Mouse (Mus musculus) induced T-regulatory cell, adult 2 months (primary cell): ENCODE data around the gene Gm5965.
"Not testable (repeated sequence)": the region's sequence is repeated elsewhere in the genome, so short reads cannot be mapped to it uniquely, and the experiment has no call there.

Source experiments
- DNase-seq: peaks from one replicate; pipeline ENCODE4 v3.0.0-alpha.2; 2012; ENCODE audit warnings: low read depth

Gm5965 gene

GRCm38 (mm10) chr16:88777596-88777995 lies at the start of gene Gm5965:
Gene Gm5965, plus strand, starts transcription at chr16:88777896.
- no peak for DNase-seq

GRCm38 (mm10) chr16:88728812-88729275 lies 48.9 kb upstream of the Gm5965 start, which contains the start of gene Krtap13-1:
Gene Krtap13-1, plus strand, starts transcription at chr16:88728862.
- DNase-seq: no peak

- DNase-seq: no peak
Observed at GRCm38 (mm10) chr16:88735391-88735790, 42.3 kb upstream of the Gm5965 start.

- DNase-seq: no peak
Observed at GRCm38 (mm10) chr16:88744750-88745340, 32.9 kb upstream of the Gm5965 start.

GRCm38 (mm10) chr16:88747943-88748342 lies 29.8 kb upstream of the Gm5965 start:
- no peak for DNase-seq

GRCm38 (mm10) chr16:88751535-88751934 lies 26.2 kb upstream of the Gm5965 start, which contains the start of gene Krtap13:
Gene Krtap13, minus strand, starts transcription at chr16:88751635.
- not testable (repeated sequence) for DNase-seq

- not testable (repeated sequence) for DNase-seq
Observed at GRCm38 (mm10) chr16:88758547-88758946, 19.1 kb upstream of the Gm5965 start, which contains the start of gene 2310034C09Rik. Gene 2310034C09Rik, plus strand, starts transcription at chr16:88758847.

- no peak for DNase-seq
Observed at GRCm38 (mm10) chr16:88774106-88774505, 3.6 kb upstream of the Gm5965 start, which contains the start of gene 2310057N15Rik. Gene 2310057N15Rik, minus strand, starts transcription at chr16:88774206.

GRCm38 (mm10) chr16:88786786-88787185 lies 9.1 kb downstream of the Gm5965 start:
- DNase-seq: no peak

- no peak for DNase-seq
Observed at GRCm38 (mm10) chr16:88811827-88812226, 34.1 kb downstream of the Gm5965 start, which contains the start of gene Gm20741. Gene Gm20741, minus strand, starts transcription at chr16:88812220.

GRCm38 (mm10) chr16:88820066-88820465 lies 42.4 kb downstream of the Gm5965 start, which contains the start of gene Krtap15:
Gene Krtap15, plus strand, starts transcription at chr16:88820215.
- no peak for DNase-seq

GRCm38 (mm10) chr16:88823736-88824135 lies 46.0 kb downstream of the Gm5965 start:
- peak; percentile 1 for DNase-seq

GRCm38 (mm10) chr16:88826095-88826652 lies 48.5 kb downstream of the Gm5965 start, which contains the start of gene Krtap14:
Gene Krtap14, minus strand, starts transcription at chr16:88826145.
- DNase-seq: no peak

GRCm38 (mm10) chr16:88826978-88827377 lies 49.3 kb downstream of the Gm5965 start:
- no peak for DNase-seq
